Mouse (Mus musculus) mature B cell (primary cell): Measurements from ENCODE around the gene Marcksl1.

Experiments used
- in situ Hi-C: fragments of 300-500 bp; cut with MboI; formaldehyde crosslinking; loops from 2 replicates; pipeline ENCODE4 v1.14.3; 2019

The Marcksl1 gene

GRCm38 (mm10) chr4:129556532-129557223 lies 43.3 kb downstream of the Marcksl1 start:
- in situ Hi-C loops = no loop called here

GRCm38 (mm10) chr4:129557256-129557808 lies 44.0 kb downstream of the Marcksl1 start:
- in situ Hi-C loops = no loop called here

GRCm38 (mm10) chr4:129558321-129558955 lies 45.1 kb downstream of the Marcksl1 start:
- in situ Hi-C loops = no loop called here

- in situ Hi-C loops = no loop called here
These were observed 47.8 kb downstream of the Marcksl1 start for GRCm38 (mm10) chr4:129561184-129561583.

- in situ Hi-C loops = no loop called here
These were observed 50.3 kb downstream of the Marcksl1 start for GRCm38 (mm10) chr4:129563718-129564117.

GRCm38 (mm10) chr4:129565139-129565538 lies 51.8 kb downstream of the Marcksl1 start:
- in situ Hi-C loops = no loop called here
